Mouse (Mus musculus) thymus, postnatal 36 days (tissue): ENCODE results near the gene Hip1r.
A peak's percentile ranks its signal among the peaks of the same experiment; 100 is the strongest.
"Not testable (repeated sequence)": the region's sequence is repeated elsewhere in the genome, so short reads cannot be mapped to it uniquely, and the experiment has no call there.

Source experiments
- DNase-seq, 2 experiments: peaks; one replicate each; pipeline ENCODE4 v3.0.0; 2022; ENCODE audit warnings: mixed read lengths in 2 of 2

Hip1r gene

DNA sequence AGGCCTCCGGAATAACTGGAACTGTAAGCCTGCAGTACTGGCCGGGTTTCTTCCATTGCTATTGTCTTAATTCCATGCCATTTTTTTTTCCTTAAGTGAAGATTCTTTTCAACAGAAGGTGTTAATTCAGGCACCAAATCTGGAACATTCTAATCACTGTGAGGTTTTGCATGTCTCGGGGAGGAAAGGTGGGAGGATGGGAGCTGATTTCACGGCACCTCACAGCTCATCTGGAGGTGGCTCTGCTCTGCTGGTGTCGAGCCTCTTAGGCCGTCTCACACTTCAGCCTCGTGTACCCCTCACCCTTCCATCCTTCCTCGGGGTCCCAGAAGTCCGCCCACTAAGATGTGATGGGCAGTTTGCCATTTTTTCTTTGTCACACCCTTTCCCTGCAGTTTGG lies 67.7 kb downstream of the Hip1r start:
- no peak for DNase-seq

DNA sequence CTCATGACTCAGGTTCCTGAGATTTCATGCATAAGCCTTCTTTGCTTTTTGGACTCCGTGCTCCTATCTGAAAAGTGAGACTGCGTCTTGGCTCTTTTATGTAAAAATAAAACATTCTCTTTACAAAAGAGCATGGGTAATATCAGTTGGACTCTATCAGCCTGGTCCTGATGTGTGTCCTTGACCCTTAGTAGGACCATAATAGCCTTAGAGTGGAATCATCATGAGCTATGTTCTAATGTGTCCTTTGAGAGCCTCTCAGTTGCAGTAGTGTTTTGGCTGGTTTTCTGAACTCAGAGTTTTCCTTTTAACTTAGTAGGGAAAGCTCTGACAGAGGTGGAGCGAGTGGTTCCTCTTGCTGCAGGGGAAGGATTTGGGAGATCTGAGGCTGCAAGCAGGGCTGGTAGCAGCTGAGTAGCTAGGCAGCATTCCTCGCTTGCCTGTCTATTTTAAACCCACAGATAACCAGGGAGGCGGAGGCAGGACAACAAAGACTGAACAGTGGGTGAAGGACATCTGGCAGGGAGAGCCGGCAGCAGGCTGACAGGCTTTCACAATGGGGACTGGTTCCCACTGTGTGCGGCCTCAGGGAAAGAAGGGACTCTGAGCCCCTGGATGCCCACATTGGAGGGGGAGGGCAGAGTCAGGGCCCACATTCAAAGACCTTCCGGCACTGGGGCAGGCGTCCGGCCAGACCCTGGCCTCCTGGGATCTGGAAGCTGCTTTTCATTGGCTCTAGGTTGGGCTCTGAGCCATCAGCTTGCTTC lies 70.0 kb downstream of the Hip1r start:
- no peak for DNase-seq

DNA sequence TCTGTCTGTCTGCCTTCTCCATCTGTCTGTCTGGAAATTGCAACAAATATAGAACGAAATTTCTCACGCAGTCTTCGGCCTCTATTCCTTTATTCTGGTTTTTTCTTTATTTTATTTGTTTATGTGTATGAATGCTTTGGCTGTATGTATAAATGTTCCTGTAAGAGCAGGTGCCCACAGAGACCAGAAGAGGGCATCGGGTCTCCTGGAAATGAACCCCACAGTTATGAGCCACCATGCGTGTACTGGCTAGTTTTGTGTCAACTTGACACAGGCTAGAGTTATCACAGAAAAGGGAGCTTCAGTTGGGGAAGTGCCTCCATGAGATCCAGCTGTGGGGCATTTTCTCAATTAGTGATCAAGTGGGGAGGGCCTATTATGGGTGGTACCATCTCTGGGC lies 70.6 kb downstream of the Hip1r start:
- DNase-seq = no peak

DNA sequence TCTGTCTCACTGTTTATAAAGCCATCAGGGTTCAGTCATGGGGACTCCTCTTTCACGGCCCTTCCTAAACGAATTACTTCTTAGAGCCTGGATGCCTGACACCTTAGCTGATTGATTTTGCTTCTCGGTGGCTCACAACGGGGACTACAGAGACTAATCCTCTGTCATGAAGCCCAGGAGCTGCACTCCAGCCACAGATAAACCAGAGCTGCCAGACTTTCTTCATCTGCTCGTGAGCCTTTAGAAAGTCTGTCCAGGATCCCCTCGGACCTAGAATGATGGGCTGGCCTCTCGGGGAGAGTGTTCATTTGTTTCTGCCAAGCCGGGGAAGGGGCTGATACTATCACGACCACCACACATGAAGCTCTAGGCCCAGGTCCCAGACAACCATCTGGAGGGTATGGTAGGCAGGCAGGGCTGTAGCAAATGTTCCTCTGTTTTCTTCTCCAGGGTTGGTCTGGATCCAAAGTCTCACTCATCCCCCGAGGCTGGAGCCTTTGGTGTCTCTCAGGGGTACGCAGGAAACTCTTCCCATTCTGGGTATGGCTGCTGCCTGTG lies 72.1 kb downstream of the Hip1r start:
- DNase-seq = no peak

DNA sequence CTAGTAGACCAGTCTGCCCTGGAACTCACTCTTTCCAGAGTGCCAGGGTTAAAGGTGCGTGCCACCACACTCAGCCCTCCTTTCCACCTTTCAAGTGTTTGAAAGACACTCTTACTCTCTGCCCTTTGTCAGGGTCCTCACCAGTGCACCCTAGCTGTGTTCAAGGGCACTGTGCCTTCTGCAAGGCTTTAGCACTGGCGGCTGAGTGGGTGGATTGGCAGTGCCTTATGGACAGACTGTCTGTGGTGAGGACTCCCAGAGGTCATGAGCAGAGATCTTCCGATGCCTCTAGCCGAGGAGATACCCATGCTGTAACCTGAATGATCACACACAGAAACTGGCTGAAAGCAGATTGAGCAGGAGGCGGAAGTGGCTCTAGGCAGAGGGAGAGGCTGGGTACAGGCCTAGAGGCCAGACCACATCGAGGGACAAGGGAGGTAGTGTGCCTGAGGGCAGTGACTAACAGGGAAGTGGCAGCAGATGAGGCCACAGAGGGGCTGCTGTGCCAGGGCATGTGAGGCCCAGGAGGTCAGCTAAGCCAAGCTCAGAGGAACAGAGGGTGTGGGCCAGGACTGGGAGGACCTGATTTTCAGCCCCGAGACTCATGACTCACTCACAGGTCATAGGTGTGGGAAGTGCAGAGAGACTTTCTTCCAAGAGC lies 73.4 kb downstream of the Hip1r start:
- no peak for DNase-seq

DNA sequence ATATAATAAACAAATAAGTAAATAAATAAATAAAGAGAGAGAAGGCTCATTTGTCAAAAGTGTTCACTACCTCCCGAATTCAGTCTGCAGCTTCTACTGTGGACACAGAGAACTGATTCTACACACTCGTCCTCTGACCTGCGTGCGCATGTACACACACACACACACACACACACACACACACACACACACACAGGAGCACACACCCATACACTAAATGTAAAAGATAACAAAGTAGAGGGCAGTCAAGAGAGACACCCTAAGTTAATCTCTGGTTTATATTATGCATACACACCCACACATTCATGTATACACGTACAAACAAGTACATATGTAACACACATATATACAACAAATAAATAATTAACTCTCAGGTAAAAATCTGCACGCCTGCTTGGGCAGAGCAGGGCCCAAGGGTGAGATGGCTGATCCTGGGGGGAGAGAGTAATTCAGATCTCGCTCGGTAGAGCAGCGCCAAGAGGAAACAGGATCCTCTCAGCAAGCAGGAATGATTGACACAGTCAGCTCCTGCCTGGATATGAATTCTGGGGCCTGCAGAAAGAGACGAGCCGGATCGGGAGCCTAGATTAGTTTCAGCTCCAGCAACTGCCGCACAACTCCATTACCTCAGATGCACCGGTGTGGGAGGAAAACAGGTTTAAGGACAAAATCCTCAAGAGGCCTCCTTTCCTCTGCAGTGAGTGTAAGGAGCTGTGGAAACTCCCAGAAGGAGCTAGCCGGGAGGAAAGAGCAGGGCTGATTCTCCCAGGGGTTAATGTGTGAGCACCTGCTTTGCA lies 76.0 kb downstream of the Hip1r start:
- no peak for DNase-seq

DNA sequence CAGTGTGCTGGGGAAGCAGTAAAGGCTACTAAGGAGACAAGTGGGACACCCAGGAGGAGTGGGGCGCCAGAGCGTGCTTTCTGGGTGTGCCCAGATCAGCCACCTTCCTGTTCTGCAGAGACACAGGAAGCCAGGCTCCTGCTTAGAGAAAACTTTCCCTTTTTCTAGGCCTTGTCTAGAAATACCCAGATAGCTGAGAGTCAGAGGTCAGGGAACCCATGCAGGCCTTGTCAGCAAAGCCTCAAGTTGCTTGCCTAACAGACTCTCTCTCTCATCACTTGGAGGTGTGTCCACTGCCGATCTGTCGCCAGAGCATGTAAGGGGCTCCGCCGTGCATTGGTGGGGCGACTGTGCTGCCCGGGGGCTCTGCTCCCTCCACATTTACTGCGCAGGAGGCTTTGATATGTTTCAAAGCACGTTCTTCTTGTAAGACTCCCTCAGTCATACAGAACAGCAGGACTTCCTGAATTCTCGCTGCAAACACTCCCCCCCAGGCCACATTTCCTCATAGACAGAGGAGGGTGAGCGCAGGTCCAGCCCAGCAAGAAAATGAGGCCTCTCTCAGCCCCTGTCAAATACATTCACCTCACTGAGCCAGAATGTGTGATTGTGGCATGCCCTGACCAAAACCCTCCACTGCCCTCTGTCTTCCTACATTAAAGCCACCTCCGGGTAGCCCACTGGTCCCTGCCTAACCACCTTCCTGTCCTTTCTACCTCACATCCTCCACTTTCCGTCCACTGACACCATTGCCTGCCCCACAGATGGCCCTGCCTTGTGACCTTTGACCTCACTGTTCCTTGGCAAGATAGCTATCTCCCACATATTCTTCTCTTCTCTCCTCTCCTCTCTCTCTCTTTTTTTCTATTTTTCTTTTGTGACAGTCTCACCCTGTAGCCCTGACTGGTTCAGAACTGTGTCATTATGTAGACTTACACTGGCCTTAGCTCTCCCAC lies 76.9 kb downstream of the Hip1r start:
- peak; percentile 66 to 77 for DNase-seq

DNA sequence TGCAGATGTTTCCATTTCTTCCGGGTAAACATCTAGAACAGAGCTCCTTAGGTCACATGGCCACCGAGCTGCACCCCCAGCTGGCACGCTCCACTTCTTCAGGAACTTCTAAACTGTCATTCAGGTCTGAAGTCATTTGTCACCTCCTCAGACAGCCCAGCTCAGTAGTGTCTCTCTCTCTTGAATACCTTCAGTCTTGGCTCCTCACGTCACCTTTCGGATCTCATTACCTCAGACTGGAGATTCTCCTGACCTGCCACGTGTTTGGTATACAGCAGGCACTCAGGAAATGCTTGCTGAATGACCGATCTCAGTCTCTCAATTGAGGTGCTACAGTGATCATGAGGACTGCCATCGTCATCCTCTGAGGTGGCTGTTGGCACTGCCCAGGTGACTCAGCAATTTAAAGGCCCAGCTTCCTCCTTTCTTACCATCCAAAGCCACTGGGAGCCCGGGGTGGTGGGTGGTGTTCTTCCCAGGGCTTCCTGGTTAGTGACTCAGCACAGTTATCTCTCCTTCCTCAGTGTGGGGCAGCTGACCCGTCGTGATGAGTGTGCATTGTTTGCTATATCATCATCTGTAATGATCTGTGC lies 78.6 kb downstream of the Hip1r start:
- peak; percentile 43 to 68 for DNase-seq

DNA sequence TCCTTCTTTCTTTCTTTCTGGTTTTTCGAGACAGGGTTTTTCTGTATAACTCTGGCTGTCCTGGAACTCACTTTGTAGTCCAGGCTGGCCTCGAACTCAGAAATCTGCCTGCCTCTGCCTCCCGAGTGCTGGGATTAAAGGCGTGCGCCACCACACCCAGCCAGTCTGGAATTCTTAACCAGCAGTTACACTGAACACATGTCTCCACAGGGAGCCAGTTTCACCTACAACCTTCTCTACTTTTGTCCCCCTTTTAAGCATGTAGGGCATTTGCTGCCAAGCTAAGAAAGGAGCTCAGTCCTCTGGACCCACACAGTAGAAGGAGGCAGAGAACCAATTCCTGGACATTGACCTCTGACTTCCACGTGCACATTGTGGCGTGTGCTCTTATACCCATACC lies 79.2 kb downstream of the Hip1r start:
- not testable (repeated sequence) for DNase-seq
